Mouse (Mus musculus) frontal cortex, adult (tissue): ENCODE measurements at regions not wholly inside any gene's neighbourhood (a gene's known extent, or its start where the extent isn't known, plus 50 kb on each side); places are given as distances from the start of the nearest gene placed in this dataset.

ENCODE experiments used
- ATAC-seq: cut with Nextera tagmentation; 2 replicates; pipeline ENCODE4 v1.9.2; 2017; ENCODE audit warnings: mild to moderate bottlenecking, moderate library complexity, mixed read lengths; ENCODE audit not compliant: low TSS enrichment

- no peak for ATAC-seq
These were observed 1055.0 kb downstream of the Fam19a2 start for GRCm38 (mm10) chr10:124318761-124319160.

- ATAC-seq: 0 out of 2 replicates have a peak, but pooled peaks have one; percentile 31
These were observed 1056.7 kb downstream of the Fam19a2 start for GRCm38 (mm10) chr10:124320191-124321110.

- no peak for ATAC-seq
These were observed 1056.8 kb downstream of the Slc16a7 start for GRCm38 (mm10) chr10:124332491-124332890.

- no peak for ATAC-seq
These were observed 1050.3 kb downstream of the Slc16a7 start for GRCm38 (mm10) chr10:124338923-124339322.

DNA sequence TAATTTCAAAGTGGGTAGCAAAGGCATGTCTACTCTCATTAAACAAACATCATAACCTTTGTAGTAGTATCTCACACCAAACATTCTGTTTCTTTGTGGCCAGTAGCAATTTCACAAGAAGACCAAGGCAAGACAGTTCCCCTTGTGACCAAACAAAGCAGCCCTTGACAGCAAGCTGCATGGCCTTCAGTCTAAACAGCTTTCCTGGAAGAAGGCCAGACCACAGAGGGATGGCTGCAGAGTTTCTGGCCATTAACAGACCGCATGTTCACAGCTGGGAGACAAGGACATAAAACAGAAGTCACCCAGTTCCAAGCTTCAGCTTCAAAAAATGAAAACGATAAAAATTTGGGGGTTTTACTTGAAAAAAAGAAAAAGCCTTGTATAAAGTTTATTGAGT, 1040.0 kb downstream of the Slc16a7 start:
- no peak for ATAC-seq

DNA sequence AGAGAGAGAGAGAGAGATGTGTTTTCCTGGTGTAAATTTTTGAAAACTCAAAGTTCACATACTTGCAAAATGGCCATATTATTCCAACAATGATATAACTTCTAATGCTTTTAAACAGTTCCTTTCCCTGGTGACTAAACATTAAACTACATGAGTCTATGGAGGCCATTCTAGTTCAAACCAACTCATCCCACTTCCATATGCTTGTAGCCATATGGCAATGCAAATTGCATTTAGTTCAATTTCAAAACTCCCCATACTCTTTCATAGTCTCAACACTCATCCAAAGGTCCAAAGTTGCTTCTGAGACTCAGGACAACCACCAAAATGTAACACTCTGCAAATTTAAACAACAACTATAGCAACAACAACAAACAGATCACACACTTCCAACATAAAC, 1026.5 kb downstream of the Slc16a7 start:
- peak; percentile 87 for ATAC-seq

DNA sequence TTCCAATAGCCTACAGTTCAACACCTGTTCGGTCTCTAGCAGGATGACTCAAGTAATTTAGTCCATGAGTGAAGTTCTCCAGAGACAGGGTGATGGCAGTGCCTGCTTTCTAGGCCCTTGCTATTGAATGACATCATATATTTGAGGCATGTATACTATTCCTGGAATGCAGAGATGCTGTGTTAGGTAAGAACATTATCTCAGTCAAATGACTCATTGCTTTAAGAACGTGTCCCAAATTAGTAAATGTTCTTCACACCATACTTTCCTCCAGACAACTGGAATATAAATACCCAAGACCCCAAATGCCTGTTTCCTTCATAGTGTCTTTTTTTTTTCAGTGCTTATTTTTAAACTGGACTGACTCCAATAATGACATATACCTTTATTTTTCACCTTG, 1018.3 kb downstream of the Slc16a7 start:
- ATAC-seq: peak; percentile 100

- no peak for ATAC-seq
These were observed 986.6 kb downstream of the Slc16a7 start for GRCm38 (mm10) chr10:124402647-124403046.

DNA sequence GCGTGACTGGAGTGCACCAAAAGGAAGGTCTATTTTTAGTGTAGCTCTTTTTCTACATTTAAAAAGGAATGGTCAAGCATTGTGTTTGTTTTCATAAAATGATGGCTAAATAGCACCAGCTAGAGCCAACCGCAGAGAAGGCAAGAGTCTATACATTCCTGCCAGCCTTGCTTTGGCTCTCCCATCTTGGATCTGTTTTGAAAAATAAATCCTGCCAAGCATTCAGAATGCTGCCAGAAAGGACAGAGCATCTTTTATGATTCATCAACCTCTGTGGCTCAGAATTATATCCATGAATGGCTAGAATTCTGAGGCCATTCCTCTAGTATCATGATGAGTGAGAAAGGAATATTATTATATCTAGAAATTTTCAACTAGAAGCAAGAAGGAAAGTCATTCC, 979.6 kb downstream of the Slc16a7 start:
- peak; percentile 65 for ATAC-seq

DNA sequence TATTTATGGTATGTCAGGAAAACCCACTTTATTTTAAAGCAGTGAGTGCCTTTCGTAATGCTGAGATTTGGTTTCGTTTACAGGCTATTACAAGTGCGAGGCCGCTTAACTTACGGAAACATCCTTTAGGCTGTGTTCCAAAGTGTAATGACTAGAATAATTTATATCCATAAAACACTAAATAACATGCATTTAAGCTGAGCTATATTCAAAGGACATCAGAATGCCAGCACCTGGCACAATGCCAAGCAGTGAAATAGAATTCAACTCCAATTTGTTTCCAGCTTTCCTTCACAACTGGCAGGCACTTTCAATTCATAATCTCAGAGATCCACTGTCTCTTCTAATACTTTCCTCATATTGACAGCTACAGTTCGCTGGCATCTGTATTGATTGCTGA, 972.7 kb downstream of the Slc16a7 start:
- ATAC-seq: no peak

DNA sequence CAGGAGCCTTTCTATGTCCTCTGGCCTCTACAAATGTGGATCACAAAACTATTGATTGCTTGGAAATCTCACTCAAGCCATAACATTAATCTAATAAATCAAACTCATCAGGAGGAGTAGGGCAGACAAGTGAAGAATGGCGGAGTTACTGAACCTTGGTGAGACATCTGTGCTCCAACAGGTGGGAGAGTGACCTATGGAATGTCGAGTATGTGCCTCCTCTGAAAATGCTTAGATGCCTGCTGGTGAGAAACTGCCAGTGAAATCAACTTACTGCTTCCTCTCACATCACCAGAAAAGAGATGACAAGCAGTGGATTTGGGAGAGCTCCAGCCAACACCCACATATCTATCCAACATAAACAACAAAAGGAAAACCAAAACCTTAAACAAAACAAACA, 965.8 kb downstream of the Slc16a7 start:
- no peak for ATAC-seq
